Mouse (Mus musculus) heart, embryonic 12.5 days (tissue): ENCODE results near the gene Pias1. TPM values are rescaled to one million over a fixed set of nuclear protein-coding genes. Genes with fewer than 3 reads are reported as not detected.

Experiments
- ATAC-seq: fragments of 200-750 bp; cut with Nextera tagmentation; 2 replicates; pipeline ENCODE4 v1.8.0; 2017; ENCODE audit warnings: moderate TSS enrichment, moderate library complexity; ENCODE audit not compliant: insufficient number of reproducible peaks, low FRiP score
- H3K27ac ChIP-seq: fragments of 300-500 bp; sonication (generic); 2 replicates; pipeline ENCODE4 v1.5.1; 2016; ENCODE audit warnings: mild to moderate bottlenecking, moderate library complexity; ENCODE audit not compliant: poor library complexity, severe bottlenecking
- H3K27me3 ChIP-seq: fragments of 300-500 bp; sonication (generic); replicated peaks from 2 replicates; pipeline ENCODE4 v1.6.1; 2016; ENCODE audit warnings: mild to moderate bottlenecking, moderate library complexity
- H3K36me3 ChIP-seq: fragments of 300-500 bp; sonication (generic); 2 replicates; pipeline ENCODE4 v1.6.1; 2016; ENCODE audit warnings: mild to moderate bottlenecking, moderate library complexity
- H3K4me1 ChIP-seq: fragments of 300-500 bp; sonication (generic); replicated peaks from 2 replicates; pipeline ENCODE4 v1.6.1; 2016; ENCODE audit warnings: mild to moderate bottlenecking
- H3K4me2 ChIP-seq: fragments of 300-500 bp; sonication (generic); 2 replicates; pipeline ENCODE4 v1.6.1; 2016; ENCODE audit warnings: mild to moderate bottlenecking, moderate library complexity
- H3K4me3 ChIP-seq: fragments of 300-500 bp; sonication (generic); 2 replicates; pipeline ENCODE4 v1.5.1; 2016; ENCODE audit warnings: mild to moderate bottlenecking
- H3K9ac ChIP-seq: fragments of 300-500 bp; sonication (generic); 2 replicates; pipeline ENCODE4 v1.6.1; 2016; ENCODE audit warnings: mild to moderate bottlenecking, moderate library complexity
- H3K9me3 ChIP-seq: fragments of 300-500 bp; sonication (generic); replicated peaks from 2 replicates; pipeline ENCODE4 v1.6.1; 2016; ENCODE audit warnings: mild to moderate bottlenecking, moderate library complexity
- WGBS: fragments of 180-500 bp; shearing (Covaris S2); methylation state at CpG from one replicate; pipeline ENCODE4 v1.1.7; 2016; 5-methylcytosine and 5-hydroxymethylcytosine counted together
- polyA plus RNA-seq: library from polyadenylated mRNA; unstranded; fragments of >200 nt; fragmentation: Nextera tagmentation; extraction: Ambion mirVana; gene quantifications from 2 replicates; pipeline ENCODE4 v1.2.1, GENCODE M21; 2016

Gene Pias1
- polyA plus RNA-seq, 1 experiment from 2014 or later, result 42.9 TPM

DNA sequence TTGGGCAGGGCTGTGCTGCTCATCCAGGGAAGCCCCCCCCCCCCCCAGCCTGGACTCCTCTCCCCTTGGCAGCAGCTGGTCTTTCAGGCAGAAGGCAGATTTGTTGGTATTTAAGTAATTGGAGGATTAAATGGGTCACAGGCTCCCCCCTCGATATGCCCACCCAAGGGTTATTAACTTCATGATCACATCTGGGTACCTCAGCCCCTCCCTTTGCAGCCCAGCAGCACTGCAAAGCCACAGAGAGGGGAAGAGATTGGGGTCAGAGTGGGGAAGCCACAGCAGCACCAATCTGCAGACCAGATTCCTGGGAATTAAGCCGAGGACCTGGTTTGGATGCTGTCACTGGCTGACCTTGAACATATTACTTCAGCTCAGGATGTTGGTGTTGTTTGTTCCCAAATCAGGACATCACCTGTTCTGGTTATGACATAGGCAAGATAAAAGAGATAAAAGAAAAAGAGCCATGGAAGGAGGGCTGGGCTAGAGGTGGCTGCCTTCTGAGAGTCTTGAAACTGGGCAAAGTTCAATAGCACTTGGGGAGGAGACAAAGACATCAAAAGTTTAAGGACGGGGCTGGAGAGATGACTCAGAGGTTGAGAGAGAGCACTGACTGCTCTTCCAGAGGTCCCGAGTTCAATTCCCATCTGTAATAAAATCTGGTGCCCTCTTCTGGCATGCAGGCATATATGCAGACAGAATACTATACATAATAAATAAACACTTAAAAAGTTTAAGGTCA, 151.8 kb downstream of the Pias1 start:
- Histone ChIP-seq H3K4me1 (peaks cover 18% of the 10 kb centered on the region), H3K4me2 (no peak overlapping the region), H3K27ac (no peak overlapping the region), H3K9ac (no peak overlapping the region), H3K36me3 (no peaks in the 10 kb centered on the region), H3K4me3 (no peak overlapping the region), H3K27me3 (no peaks in the 10 kb centered on the region), H3K9me3 (no peaks in the 10 kb centered on the region)
- WGBS, result 57% methylated on average over 4 of the region's 4 CpGs
- no peak for ATAC-seq

- Histone ChIP-seq H3K4me1 (peaks cover 16% of the 10 kb centered on the region), H3K27me3 (no peaks in the 10 kb centered on the region), H3K4me3 (no peak overlapping the region), H3K27ac (no peak overlapping the region), H3K9ac (no peak overlapping the region), H3K36me3 (no peaks in the 10 kb centered on the region), H3K4me2 (no peak overlapping the region), H3K9me3 (no peaks in the 10 kb centered on the region)
- WGBS, result 77% methylated on average over 5 of the region's 5 CpGs
- no peak for ATAC-seq
These were observed 152.8 kb downstream of the Pias1 start for GRCm38 (mm10) chr9:62834906-62835305.

DNA sequence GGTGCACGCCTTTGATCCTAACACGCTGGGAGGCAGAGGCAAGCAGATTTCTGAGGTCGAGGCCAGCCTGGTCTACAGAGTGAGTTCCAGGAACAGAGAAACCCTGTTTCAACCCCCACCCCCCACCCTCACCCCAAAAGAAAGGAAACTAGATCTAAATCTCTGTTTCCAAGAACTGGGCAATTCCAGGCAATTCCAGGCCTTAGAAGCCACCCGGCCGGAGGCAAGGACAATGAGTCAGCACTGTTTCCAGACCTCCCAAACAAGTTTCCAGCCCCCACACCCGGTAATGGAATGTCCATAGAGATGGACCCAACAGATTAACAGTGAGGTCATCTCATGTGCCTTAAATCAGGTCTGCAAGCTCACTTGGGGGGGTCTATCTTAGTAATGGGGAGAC, 157.8 kb downstream of the Pias1 start:
- H3K9ac ChIP-seq, result no peak overlapping the region
- no peak overlapping the region for H3K27ac ChIP-seq
- no peaks in the 10 kb centered on the region for H3K27me3 ChIP-seq
- H3K36me3 ChIP-seq, result no peaks in the 10 kb centered on the region
- H3K4me1 ChIP-seq, result peaks cover 22% of the 10 kb centered on the region
- H3K9me3 ChIP-seq, result no peaks in the 10 kb centered on the region
- ATAC-seq, result no peak
- WGBS, result 67% methylated on average over 6 of the region's 6 CpGs
- no peak overlapping the region for H3K4me3 ChIP-seq
- H3K4me2 ChIP-seq, result no peak overlapping the region

DNA sequence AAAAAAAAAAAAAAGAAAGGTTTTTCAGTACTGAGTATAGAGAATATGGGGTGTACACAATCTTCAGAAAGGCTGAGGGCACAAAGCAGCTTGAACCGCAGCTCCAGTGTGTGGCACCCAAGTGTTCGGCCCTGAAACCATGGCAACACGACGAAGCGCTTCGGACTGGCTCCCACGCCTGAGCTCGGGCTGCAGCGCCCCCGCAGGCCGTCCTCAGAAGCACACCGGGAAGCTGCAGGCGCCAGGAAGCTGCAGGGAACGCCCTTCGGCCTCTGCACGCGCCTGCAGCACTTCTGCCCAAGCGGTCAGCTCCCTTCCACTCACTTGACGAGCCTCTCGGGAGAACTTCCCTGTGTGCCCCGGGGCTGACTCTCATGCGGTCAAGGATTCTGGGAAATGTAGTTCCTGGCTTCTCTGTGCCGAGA, 159.1 kb downstream of the Pias1 start:
- H3K36me3 ChIP-seq, result no peaks in the 10 kb centered on the region
- peak overlapping the region; percentile 30 for H3K4me3 ChIP-seq
- WGBS, result 0% methylated on average over 23 of the region's 23 CpGs
- H3K27ac ChIP-seq, result no peak overlapping the region
- H3K27me3 ChIP-seq, result no peaks in the 10 kb centered on the region
- peaks cover 22% of the 10 kb centered on the region for H3K4me1 ChIP-seq
- peak; percentile 92 for ATAC-seq
- H3K9ac ChIP-seq, result no peak overlapping the region
- H3K4me2 ChIP-seq, result peak overlapping the region; percentile 71
- H3K9me3 ChIP-seq, result no peaks in the 10 kb centered on the region

Other genes starting within 250 kb of the Pias1 start
- gene Fem1b, start 176.0 kb downstream of the Pias1 start, polyA plus RNA-seq, result 23.4 and 23.9 TPM in 2 replicates
- 19.6 and 21.6 TPM in 2 replicates for gene Cln6, start 149.1 kb downstream of the Pias1 start, polyA plus RNA-seq
- 0.27 and 0.52 TPM in 2 replicates for gene Calml4, start 129.8 kb downstream of the Pias1 start, polyA plus RNA-seq
- not detected in 2 replicates for gene Skor1, start 161.0 kb upstream of the Pias1 start, polyA plus RNA-seq